Comparison of ENCODE assay signal across 8 mouse cellular contexts in the genomic region with DNA sequence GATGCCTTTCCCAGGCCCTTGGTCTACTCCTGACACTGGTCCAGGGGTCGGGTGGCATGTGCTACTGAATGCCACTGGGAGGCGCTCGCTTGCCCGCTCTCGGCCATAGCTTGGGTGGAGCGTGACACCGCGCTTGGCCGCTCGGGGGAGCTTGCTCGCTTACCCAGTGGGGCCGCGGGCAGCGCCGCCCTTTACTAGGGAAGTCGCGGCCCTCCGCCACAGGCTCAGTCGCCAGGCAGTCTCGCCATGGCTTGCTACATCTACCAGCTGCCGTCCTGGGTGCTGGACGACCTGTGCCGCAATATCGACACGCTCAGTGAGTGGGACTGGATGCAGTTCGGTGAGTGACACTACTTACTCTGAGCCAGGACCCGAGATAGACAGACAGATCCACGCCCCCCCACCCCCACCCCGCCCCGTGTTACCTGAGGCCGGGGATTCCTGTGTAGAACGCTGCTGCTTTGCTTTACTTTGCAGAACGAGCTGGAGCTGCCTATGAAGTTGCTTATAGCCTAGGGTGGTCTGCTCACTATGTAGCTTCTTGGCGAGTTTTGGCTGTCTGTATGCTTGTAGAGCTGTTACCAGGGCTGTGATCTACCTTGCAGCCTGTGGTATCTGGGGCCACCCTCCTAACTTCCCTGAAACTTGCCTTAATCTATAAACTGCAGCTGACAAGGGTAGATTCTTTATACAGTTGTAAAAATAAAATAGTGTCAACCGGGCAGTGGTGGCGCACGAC. TPM values are rescaled to one million over a fixed set of nuclear protein-coding genes. Genes with fewer than 3 reads are reported as not detected.
DNase-seq lines count a peak whose midpoint lies in the region; ATAC-seq and TF ChIP-seq lines count a peak whose summit lies in the region.

A gene (plus strand): TSS at position 166 of the 739 bp plus-strand sequence.

- TF ChIP-seq CTCF in layer of hippocampus, adult 2 months (conservative IDR thresholded peaks at IDR 0.05) = peak; percentile 100
- TF ChIP-seq CTCF in lung, embryonic 14.5 days (IDR thresholded peaks at IDR 0.05; ENCODE audit: low read depth) = peak; percentile 99
- TF ChIP-seq CTCF in olfactory bulb, adult 2 months (IDR thresholded peaks at IDR 0.05; ENCODE audit: insufficient read depth, low read depth, low read length) = peak; percentile 99
- peak; percentile 99 for TF ChIP-seq CTCF in thymus, adult 2 months (IDR thresholded peaks at IDR 0.05; ENCODE audit: borderline replicate concordance, control insufficient read depth, extremely low read depth, insufficient read depth, low read length, poor library complexity)

- no peaks in the 10 kb centered on the region for H3K36me3 ChIP-seq in forebrain, embryonic 16.5 days (ENCODE audit: control insufficient read depth, insufficient read depth)
- no peaks in the 10 kb centered on the region for H3K36me3 ChIP-seq in lung, embryonic 14.5 days (ENCODE audit: insufficient read depth)
- H3K36me3 ChIP-seq in thymus, adult 2 months (ENCODE audit: control insufficient read depth, insufficient read depth, low read length) = no peaks in the 10 kb centered on the region

- no peak for TF ChIP-seq POLR2A in olfactory bulb, adult 2 months (IDR thresholded peaks at IDR 0.05; ENCODE audit: insufficient read depth, low read depth, low read length)
- TF ChIP-seq POLR2A in thymus, adult 2 months (IDR thresholded peaks at IDR 0.05; ENCODE audit: control insufficient read depth, extremely low read depth, insufficient read depth, low read length, poor library complexity) = 0 out of 2 replicates have a peak, but pooled peaks have one; percentile 22

- peak within 1 kb of the TSS; percentile 68 for H3K4me2 ChIP-seq in forebrain, embryonic 16.5 days (ENCODE audit: low read length)
- H3K4me2 ChIP-seq in lung, embryonic 14.5 days = peak within 1 kb of the TSS; percentile 73

- DNase-seq in ES-CJ7 (ENCODE audit: low read depth, low spot score) = peak; percentile 96
- DNase-seq in cerebellum, adult 11-12 months = peak; percentile 92
- DNase-seq in heart, postnatal 36 days = peak; percentile 96 to 97
- peak; percentile 91 to 92 for DNase-seq in layer of hippocampus, adult 2 months (ENCODE audit: low spot score in 2 of 2)
- peak; percentile 96 for DNase-seq in lung, embryonic 14.5 days
- DNase-seq in thymus, adult 2 months = peak; percentile 97

- H3K4me1 ChIP-seq in forebrain, embryonic 16.5 days (replicated peaks; ENCODE audit: control insufficient read depth, insufficient read depth, low read length) = peaks cover 6% of the 10 kb centered on the region; the same call in 1 of the 2 replicates
- H3K4me1 ChIP-seq in lung, embryonic 14.5 days (ENCODE audit: insufficient read depth) = no peaks in the 10 kb centered on the region
- H3K4me1 ChIP-seq in olfactory bulb, adult 2 months (ENCODE audit: control insufficient read depth, insufficient read depth, low read length) = no peaks in the 10 kb centered on the region
- H3K4me1 ChIP-seq in thymus, adult 2 months (replicated peaks; ENCODE audit: control insufficient read depth, insufficient read depth, low read length) = no peaks in the 10 kb centered on the region

- H3K9ac ChIP-seq in forebrain, embryonic 16.5 days (replicated peaks; ENCODE audit: low read depth, low read length) = peak within 1 kb of the TSS; percentile 69
- H3K9ac ChIP-seq in lung, embryonic 14.5 days = peak within 1 kb of the TSS; percentile 62

- WGBS in forebrain, embryonic 16.5 days = 9% methylated on average over 37 of the region's 37 CpGs
- WGBS in lung, embryonic 14.5 days = 7% methylated on average over 37 of the region's 37 CpGs
- 7% methylated on average over 37 of the region's 37 CpGs for WGBS in olfactory bulb, adult 2 months
- WGBS in thymus, adult 2 months = 6% methylated on average over 37 of the region's 37 CpGs

- no peaks in the 10 kb centered on the region for H3K27me3 ChIP-seq in forebrain, embryonic 16.5 days (replicated peaks; ENCODE audit: control insufficient read depth, insufficient read depth, low read length)
- H3K27me3 ChIP-seq in lung, embryonic 14.5 days (ENCODE audit: insufficient read depth, low read length) = no peaks in the 10 kb centered on the region
- no peaks in the 10 kb centered on the region for H3K27me3 ChIP-seq in thymus, adult 2 months (ENCODE audit: control insufficient read depth, insufficient read depth, low read length)

- no peak within 1 kb of the TSS for H3K27ac ChIP-seq in forebrain, embryonic 16.5 days (ENCODE audit: low read length)
- peak within 1 kb of the TSS; percentile 91 for H3K27ac ChIP-seq in layer of hippocampus, adult 2 months
- H3K27ac ChIP-seq in lung, embryonic 14.5 days (ENCODE audit: low read depth) = no peak within 1 kb of the TSS
- no peak within 1 kb of the TSS for H3K27ac ChIP-seq in olfactory bulb, adult 2 months (ENCODE audit: insufficient read depth, low read depth, low read length)
- no peak within 1 kb of the TSS for H3K27ac ChIP-seq in thymus, adult 2 months (ENCODE audit: control insufficient read depth, insufficient read depth, low read length)

- peak; percentile 95 for ATAC-seq in forebrain, embryonic 16.5 days
- ATAC-seq in lung, embryonic 14.5 days (ENCODE audit: insufficient read depth) = peak; percentile 97

- H3K9me3 ChIP-seq in forebrain, embryonic 16.5 days (ENCODE audit: control insufficient read depth, low read length) = no peaks in the 10 kb centered on the region
- H3K9me3 ChIP-seq in lung, embryonic 14.5 days (ENCODE audit: low read depth, low read length) = no peaks in the 10 kb centered on the region

- H3K4me3 ChIP-seq in forebrain, embryonic 16.5 days (replicated peaks; ENCODE audit: low read length) = peak within 1 kb of the TSS; percentile 51
- H3K4me3 ChIP-seq in layer of hippocampus, adult 2 months = peak within 1 kb of the TSS; percentile 86
- H3K4me3 ChIP-seq in lung, embryonic 14.5 days (ENCODE audit: low read depth, low read length) = peak within 1 kb of the TSS; percentile 45
- peak within 1 kb of the TSS; percentile 72 for H3K4me3 ChIP-seq in olfactory bulb, adult 2 months (ENCODE audit: insufficient read depth, low read depth, low read length)
- peak within 1 kb of the TSS; percentile 60 for H3K4me3 ChIP-seq in thymus, adult 2 months (ENCODE audit: control insufficient read depth, insufficient read depth, low read length)

- intact Hi-C loops in heart, postnatal 36 days (cut with DNase I) = loop anchor here (1.0 to 5.0 kb wide), 3 partner anchors 43 to 439 kb away; a partner anchor contains a TSS

RNA-seq across cellular contexts. Expression of the gene that starts here (rescaled TPM):
- polyA plus RNA-seq in forebrain, embryonic 16.5 days (2015; fragmentation: Nextera tagmentation; extraction: Ambion mirVana) = 1.4 and 1.5 TPM in 2 replicates
- total RNA-seq in heart, postnatal 36 days (2021) = 10 to 100 TPM in 1 of 2 experiments, 1 to 10 TPM in 1; 7.5 to 10.2 TPM
- 10 to 100 TPM; 16.6 to 18.8 TPM for total RNA-seq in layer of hippocampus, adult 2 months (2021)
- polyA plus RNA-seq in lung, embryonic 14.5 days (2014; fragmentation: Nextera tagmentation; extraction: Ambion mirVana) = 3.1 and 3.6 TPM in 2 replicates
- polyA plus RNA-seq in olfactory bulb, adult 2 months (2012; ENCODE audit: insufficient read depth, insufficient read length, low replicate concordance, missing spikeins) = not detected in 2 replicates
- polyA plus RNA-seq in thymus, adult 2 months (2012; rRNA removed) = 16.5 and 17.8 TPM in 2 replicates
